ENCODE assay signal across 8 mouse cellular contexts in the genomic region with DNA sequence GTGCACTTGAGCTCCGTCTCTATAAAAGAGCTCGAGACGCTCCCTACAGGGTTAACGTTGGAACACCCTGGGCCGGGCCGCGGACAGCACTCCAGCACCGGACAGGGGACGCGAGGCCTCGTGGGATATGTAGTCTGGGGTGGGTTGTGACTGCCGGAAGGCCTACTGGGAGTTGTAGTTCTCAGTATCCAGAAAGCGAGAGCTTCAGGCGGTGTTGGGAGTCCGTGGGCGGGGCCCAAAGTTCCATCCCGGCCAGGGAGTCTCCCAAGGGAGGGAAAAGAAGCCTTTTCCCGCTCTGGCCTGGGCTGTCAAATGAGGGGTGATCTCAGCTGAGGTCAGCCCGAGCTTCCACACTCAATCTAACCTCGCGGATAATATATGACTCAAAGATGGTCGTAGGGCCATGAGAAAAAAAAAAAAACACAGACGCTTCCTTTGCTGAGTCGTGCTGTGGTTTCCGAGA. TPM values are rescaled to one million over a fixed set of nuclear protein-coding genes. Genes with fewer than 3 reads are reported as not detected.
A peak's percentile ranks its signal among the peaks of the same experiment; 100 is the strongest.
DNase-seq lines count a peak whose midpoint lies in the region; ATAC-seq and TF ChIP-seq lines count a peak whose summit lies in the region.

No protein-coding gene starts in this region.

- peaks cover 58% of the 10 kb centered on the region for H3K4me1 ChIP-seq in megakaryocyte, embryonic 14.5 days

- H3K4me3 ChIP-seq in gastrocnemius, adult 2 months, result peak overlapping the region; percentile 82
- H3K4me3 ChIP-seq in megakaryocyte, embryonic 14.5 days (replicated peaks), result peak overlapping the region; percentile 99

- peaks cover 12% of the 10 kb centered on the region for H3K9me3 ChIP-seq in megakaryocyte, embryonic 14.5 days

- peak; percentile 90 for ATAC-seq in common myeloid progenitor, adult 5-6 weeks (replicated peaks; ENCODE audit: low read depth, poor library complexity, severe bottlenecking)

- no peak for TF ChIP-seq CTCF in gastrocnemius, adult 2 months (IDR thresholded peaks at IDR 0.05)

- peak; percentile 97 for DNase-seq in ZHBTc4 (ENCODE audit: low read depth, low spot score)
- DNase-seq in gastrocnemius, adult 2 months, result peak; percentile 97
- DNase-seq in hindlimb bud, embryonic 11.5 days (ENCODE audit: extremely low spot score, low read depth, low spot score), result peak; percentile 82
- DNase-seq in left cerebral cortex, adult 8-10 months (ENCODE audit: low spot score in 2 of 2), result peak; percentile 78 to 97
- peak; percentile 97 to 98 for DNase-seq in right cerebral cortex, postnatal 10 days (ENCODE audit: low spot score in 2 of 2)
- peak; percentile 78 for DNase-seq in urinary bladder, postnatal 25 days (ENCODE audit: low spot score)

- intact Hi-C loops in gastrocnemius, adult 2 months (cut with DNase I), result loop anchor here (1.0 kb wide), 1 partner anchor 24 kb away; no protein-coding TSS in a partner anchor

- H3K36me3 ChIP-seq in megakaryocyte, embryonic 14.5 days (replicated peaks; ENCODE audit: low read length), result peaks cover 35% of the 10 kb centered on the region

- H3K27ac ChIP-seq in gastrocnemius, adult 2 months, result peak overlapping the region; percentile 92

- no peaks in the 10 kb centered on the region for H3K27me3 ChIP-seq in megakaryocyte, embryonic 14.5 days (replicated peaks)

RNA-seq across cellular contexts. Expression of a gene that starts 0.9 kb away (rescaled TPM):
- total RNA-seq in common myeloid progenitor, adult 5-6 weeks (2017), result 9.5 and 11.2 TPM in 2 replicates
- total RNA-seq in gastrocnemius, adult 2 months (2021), result 10 to 100 TPM; 21.0 to 36.7 TPM
- 10 to 100 TPM; 42.5 to 54.8 (median 50.8) TPM for total RNA-seq in left cerebral cortex, adult 8-10 months (2022)
- polyA plus RNA-seq in megakaryocyte, embryonic 14.5 days (2012; ENCODE audit: insufficient read depth, low replicate concordance), result 1.9 and 3.7 TPM in 2 replicates

RNA-seq across cellular contexts. Expression of a gene that starts 25.4 kb away (rescaled TPM):
- 225 and 262 TPM in 2 replicates for total RNA-seq in common myeloid progenitor, adult 5-6 weeks (2017)
- total RNA-seq in gastrocnemius, adult 2 months (2021), result 10 to 100 TPM; 20.9 to 27.0 TPM
- total RNA-seq in left cerebral cortex, adult 8-10 months (2022), result 10 to 100 TPM; 78.9 to 93.4 (median 89.9) TPM
- polyA plus RNA-seq in megakaryocyte, embryonic 14.5 days (2012; ENCODE audit: insufficient read depth, low replicate concordance), result 3.7 and 29.8 TPM in 2 replicates

RNA-seq across cellular contexts. Expression of a gene that starts 37.9 kb away (rescaled TPM):
- not detected in 2 replicates for total RNA-seq in common myeloid progenitor, adult 5-6 weeks (2017)
- total RNA-seq in gastrocnemius, adult 2 months (2021), result 100 to 1,000 TPM; 344 to 373 TPM
- total RNA-seq in left cerebral cortex, adult 8-10 months (2022), result under 1 TPM; 0.52 to 0.93 (median 0.70) TPM
- polyA plus RNA-seq in megakaryocyte, embryonic 14.5 days (2012; ENCODE audit: insufficient read depth, low replicate concordance), result not detected in 2 replicates

Comparison
In these comparisons a context has a peak if more than half of its experiments do, and no peak if none do; other contexts are left out.
1. Peak in every context shown above with its lines: DNase-seq, ATAC-seq, H3K4me3 ChIP-seq and H3K27ac ChIP-seq.
2. RNA of a gene that starts 37.9 kb away (total RNA-seq): 344 to 373 TPM in gastrocnemius, adult 2 months; 0.52 to 0.93 TPM in left cerebral cortex, adult 8-10 months and not detected in common myeloid progenitor, adult 5-6 weeks; every median in the first group is over 100 times any median in the second.